Mouse (Mus musculus) urinary bladder, postnatal 36 days (tissue): ENCODE data around the gene Ankrd6.

Experiments used
- DNase-seq, 2 experiments: peaks; one replicate each; pipeline ENCODE4 v3.0.0; 2022; ENCODE audit warnings: low spot score in 2 of 2, mixed read lengths in 1 of 2

The Ankrd6 gene

GRCm38 (mm10) chr4:32789020-32789419 is 161.6 kb downstream of the Ankrd6 start:
- DNase-seq: no peak

GRCm38 (mm10) chr4:32787110-32787509 is 163.5 kb downstream of the Ankrd6 start:
- DNase-seq: no peak

DNA sequence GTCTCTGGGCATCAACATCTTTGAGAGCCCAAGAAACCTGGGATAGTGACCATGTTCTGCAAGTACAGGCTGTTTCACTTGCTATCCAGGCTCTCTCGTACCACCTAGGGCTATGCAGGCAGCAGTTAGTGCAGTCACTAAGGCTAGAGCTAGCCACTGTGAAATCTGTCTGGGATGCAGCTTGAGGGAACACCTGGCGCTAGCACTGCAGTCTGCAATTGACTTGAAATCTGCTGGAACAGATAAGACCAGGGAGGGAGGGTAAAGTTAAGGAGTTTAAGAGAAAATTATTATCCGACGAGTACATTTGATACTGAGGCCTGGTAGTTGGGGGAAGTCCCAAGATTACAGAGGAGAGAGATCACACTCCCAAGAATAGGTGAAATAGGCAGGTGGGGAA is 170.6 kb downstream of the Ankrd6 start:
- DNase-seq: no peak

DNA sequence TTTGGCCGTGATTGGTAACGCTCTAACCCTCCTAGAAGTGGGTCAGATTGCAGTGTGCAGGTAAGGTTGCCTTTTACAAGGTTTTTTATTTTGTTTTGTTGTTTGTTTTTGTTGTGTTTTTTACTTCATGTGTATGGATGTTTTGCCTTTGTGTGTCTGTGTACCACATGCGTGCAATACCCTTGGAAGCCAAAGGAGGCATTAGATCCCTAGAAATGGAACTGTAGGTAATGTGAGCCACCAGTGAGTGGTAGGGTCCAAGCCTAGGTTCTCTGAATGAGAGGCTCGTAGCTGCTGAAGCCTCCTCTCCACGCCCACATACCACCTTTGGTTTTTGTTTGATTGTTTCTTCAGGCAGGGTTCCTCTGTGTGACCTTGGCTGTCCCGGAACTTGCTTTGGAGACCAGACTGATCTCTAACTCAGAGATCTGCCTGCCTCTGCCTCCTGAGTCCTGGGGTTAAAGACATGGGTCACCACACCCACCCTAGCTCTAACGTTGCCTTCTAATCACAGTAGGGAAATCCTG is 180.3 kb downstream of the Ankrd6 start:
- no peak for DNase-seq

DNA sequence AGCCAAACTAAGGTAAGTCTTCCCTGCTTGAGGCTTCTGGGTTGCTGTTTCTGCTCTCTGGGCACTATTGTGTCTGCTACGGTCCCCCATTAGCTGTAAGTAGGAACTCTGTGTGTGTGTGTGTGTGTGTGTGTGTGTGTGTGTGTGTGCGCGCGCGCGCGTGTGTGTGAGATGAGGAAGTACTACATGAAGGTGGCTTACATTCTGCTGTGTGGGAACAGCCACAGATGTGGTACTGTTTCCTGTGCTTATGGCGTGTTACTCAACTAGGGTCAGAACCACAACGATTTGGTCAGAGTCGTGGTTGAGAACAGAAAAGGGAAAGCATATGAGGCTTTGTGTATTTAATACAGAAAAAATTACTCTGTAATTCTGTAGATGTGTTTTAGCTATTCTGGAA is 182.6 kb downstream of the Ankrd6 start:
- no peak for DNase-seq

- no peak for DNase-seq
These were observed 183.2 kb downstream of the Ankrd6 start for GRCm38 (mm10) chr4:32767471-32767870.

- DNase-seq: no peak
These were observed 193.2 kb downstream of the Ankrd6 start for GRCm38 (mm10) chr4:32757430-32757829.
